Mouse (Mus musculus) bone marrow, adult 2 months (tissue): ENCODE data around the gene Prr14.

Experiments
- CTCF ChIP-seq: fragments of 200-500 bp; IDR thresholded peaks from 2 replicates; pipeline ENCODE4 v1.5.1; 2011; ENCODE audit warnings: low read length, control low read depth; ENCODE audit not compliant: control insufficient read depth, insufficient read depth
- POLR2A ChIP-seq: fragments of 200-500 bp; IDR thresholded peaks from 2 replicates; pipeline ENCODE4 v1.6.1; 2011; ENCODE audit warnings: low read depth, mild to moderate bottlenecking, control low read depth, low read length, borderline replicate concordance; ENCODE audit not compliant: control insufficient read depth

DNA sequence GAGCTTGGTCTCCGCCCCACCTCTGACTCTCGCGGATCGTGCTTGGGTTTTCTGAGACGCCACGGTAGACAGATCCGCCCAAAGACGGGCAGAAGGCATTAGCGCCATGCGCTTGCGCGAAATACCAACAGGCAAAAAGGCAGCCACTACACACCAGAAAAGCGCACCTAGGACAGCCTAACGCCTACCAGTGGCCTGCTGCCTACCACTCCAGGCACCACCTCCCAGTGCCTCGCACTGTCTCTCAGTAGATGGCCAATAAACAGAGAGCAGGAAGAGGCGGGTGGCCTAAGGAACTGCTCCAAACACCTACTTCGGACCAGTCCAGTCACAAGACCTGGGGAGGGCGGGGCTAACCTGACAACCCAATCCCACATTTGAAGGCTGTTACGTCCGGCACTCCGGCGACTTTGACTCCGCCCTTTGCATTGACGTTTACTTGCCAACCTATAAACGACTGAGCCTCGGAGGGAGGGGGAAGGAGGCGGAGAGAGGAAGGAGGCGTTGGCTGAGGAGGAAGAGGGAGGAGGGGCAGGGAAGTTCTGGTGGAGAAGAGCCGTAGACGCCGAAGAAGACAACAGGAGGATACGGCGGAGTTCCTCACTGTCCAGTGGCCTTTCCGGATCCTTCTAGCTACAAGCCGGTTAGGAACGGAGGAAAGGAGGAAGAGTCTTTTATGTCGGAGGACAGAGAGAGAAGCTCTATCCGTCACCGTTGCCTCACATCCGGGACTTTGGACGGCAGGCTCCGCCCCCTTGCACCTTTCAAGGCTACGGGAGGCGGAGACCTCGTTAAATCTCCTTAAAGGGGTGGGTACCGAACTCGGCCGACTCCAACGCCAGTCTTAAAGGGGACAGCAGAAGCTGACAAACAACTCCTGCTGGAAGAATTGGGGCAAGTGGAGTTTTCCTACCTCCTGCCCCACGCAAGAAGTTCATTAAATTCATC, 18.6 kb downstream of the Prr14 start:
- TF ChIP-seq CTCF (0 out of 2 replicates have a peak, but pooled peaks have one; percentile 1), POLR2A (peak; percentile 87)
